Mouse (Mus musculus): ENCODE data around the gene Rab3gap2.

Rab3gap2 gene

GRCm38 (mm10) chr1:185227766-185228165 is 23.8 kb downstream of the Rab3gap2 start:
- DNase-seq: no peak

GRCm38 (mm10) chr1:185229406-185230201 is 25.7 kb downstream of the Rab3gap2 start:
- DNase-seq: peak; percentile 44

DNA sequence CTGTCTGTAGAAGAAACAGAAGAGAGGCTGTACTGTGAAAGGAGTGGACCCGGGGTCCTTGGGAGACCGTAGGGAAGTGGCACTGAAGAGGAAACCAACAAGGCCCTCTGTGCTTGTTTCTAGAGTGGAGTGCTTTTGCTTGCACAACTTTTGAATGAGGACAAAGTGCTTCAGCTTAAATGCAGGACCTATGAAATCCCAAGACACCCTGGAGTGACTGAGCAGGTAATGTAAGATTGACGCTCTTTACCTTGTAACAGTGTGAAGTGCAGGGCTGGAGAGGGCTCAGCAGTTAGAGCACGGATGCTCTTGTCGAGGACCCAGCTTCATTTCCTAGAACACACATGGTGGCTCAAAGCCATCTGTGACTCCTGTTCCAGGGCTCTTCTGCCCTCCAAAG is 31.9 kb downstream of the Rab3gap2 start:
- peak; percentile 76 for DNase-seq

GRCm38 (mm10) chr1:185236530-185236929 is 32.6 kb downstream of the Rab3gap2 start:
- peak; percentile 43 for DNase-seq

- no peak for DNase-seq
Measured at GRCm38 (mm10) chr1:185243013-185243412, 39.1 kb downstream of the Rab3gap2 start.

DNA sequence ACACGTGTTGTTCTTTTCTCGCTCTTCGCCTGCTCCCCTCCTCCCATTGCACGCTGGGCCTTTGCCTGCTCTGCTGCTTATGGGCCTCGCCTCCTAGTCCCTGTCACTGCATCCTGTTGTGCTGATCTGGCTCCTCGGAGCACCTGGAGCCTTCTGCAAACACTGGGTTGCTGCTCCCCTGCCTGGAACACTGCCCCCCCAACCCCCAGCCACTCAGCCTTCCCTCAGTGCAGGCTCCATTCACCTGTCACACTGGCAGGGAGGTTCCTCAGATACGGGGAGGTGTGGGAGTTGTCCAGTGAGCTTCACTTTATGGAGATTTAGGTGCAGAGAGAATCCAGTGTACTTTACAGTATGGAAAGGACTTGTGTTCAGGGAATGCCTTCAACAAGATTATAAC is 41.5 kb downstream of the Rab3gap2 start:
- DNase-seq: no peak

DNA sequence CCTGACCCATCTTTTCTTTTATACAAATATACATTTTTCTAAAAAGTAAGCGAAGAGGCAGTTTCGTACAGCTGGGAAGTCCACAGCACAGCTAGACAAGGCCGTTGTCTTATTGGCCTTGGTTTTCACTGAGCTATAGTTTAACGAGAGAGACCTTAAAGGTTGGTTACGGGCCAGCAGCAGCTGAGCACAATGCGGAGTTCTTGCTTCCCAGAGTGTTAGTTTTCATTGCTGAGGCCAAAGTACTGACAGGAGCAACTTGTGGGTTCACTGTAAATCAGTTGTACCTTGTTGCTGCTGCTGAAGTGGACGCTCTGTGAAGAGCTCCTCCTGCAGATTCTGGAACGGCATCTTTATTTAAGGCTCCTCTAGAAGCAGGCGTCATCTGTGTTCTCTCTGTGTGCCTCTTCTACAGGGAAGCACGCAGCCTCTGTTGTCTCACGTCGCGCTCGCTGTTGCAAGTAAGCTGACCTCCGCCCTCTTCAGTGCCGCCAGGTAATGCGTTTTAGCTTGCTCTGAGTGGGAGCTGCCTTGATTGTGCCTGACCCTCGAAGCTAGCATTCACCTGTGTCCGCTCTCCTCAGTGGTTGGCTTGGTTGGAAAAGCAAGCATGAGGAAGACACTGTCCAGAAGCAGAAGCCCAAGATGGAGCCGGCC is 43.6 kb downstream of the Rab3gap2 start:
- no peak for DNase-seq

DNA sequence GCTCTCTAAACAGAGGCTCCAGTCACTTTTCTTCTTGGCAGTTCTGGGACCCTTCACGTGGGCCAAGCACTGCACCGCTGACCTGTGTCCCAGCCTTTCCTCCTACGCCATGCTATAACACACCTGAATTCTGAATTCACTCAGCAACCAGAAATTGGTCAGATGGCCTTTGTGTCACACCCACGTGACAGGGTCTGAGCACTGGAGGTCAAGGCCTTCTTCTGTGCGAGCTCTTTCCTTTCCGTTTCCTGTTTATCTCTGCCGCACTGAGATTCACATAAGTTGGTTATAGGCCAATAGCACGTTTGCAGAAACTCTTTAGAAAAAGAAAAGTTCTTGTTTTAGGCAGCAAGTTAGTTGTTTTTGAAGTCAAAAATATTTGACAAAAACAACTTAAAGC is 44.8 kb downstream of the Rab3gap2 start:
- peak; percentile 32 for DNase-seq

DNA sequence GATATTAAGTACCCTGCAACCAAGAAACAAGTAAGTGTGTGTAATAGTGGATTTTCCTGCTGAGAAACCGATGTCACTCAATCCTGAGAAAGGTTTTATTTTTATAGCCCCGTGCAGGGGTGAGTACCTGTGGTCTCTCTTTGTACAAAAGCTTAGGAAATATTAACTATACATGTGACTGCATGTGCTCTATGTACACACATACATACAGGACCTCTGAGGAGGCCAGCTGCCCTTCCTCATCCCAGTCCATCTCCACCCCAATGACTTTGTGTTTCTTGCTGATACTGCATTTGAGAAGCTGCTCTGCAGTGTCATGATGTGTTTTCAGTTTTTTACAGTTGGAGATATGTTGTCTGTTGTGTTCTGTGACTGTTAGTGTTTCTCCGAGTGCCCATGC is 48.4 kb downstream of the Rab3gap2 start:
- no peak for DNase-seq

- no peak for DNase-seq
Measured at GRCm38 (mm10) chr1:185253140-185253892, 49.4 kb downstream of the Rab3gap2 start.

- no peak for DNase-seq
Measured at GRCm38 (mm10) chr1:185255336-185255735, 51.4 kb downstream of the Rab3gap2 start.

GRCm38 (mm10) chr1:185256753-185257152 is 52.8 kb downstream of the Rab3gap2 start:
- peak; percentile 52 for DNase-seq

- DNase-seq: peak; percentile 35
Measured at GRCm38 (mm10) chr1:185262565-185262964, 58.6 kb downstream of the Rab3gap2 start.

DNA sequence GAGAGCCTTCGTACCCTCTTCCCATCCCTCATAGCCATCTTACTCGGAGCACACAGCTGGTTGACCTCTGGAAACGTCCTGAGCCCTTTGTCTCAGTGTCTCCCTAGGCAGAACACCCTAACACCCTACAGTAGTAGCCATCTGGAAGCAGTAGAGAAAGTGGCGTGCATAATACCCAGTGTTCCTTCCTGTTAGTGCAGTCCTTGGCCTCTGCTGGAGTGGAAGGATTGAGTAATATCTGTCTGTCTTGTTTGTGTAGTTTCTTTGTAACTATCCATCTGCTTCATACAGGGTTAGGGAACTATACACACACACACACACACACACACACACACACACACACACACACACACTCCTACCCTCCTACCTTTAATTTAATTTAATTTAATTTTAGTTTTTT is 64.8 kb downstream of the Rab3gap2 start:
- no peak for DNase-seq

DNA sequence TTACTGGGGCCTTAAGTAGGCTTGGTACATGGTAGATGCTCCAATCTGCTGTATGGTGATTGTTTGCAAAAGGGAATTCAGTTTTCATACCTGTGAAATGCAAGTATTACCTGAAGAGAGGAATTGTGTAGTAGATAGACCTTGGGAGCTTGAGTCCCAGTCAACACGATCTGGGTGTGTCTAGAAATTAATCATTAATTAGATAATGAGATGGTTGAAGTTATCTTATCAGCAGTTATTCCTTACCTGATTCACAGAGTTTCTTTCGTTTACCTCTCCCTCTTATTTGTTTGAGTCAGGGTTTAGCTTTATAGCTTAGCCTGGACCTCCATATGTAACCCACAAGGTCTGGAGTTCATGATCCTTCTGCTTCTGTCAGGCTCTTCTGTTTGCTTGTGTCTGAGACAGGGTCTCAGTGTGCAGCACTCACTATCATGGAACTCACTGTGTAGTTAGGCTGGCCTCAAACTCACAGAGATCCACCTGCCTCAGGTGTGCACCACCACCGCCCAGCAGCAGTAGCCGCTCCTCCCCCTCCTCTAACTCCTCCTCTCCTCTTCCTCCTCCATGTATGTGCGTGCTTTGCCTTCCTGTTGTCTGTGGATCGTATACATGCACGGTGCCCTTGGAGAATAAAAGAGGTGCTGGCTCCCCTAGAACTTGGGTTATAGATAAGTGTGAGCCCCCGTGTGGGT is 66.6 kb downstream of the Rab3gap2 start:
- DNase-seq: no peak

DNA sequence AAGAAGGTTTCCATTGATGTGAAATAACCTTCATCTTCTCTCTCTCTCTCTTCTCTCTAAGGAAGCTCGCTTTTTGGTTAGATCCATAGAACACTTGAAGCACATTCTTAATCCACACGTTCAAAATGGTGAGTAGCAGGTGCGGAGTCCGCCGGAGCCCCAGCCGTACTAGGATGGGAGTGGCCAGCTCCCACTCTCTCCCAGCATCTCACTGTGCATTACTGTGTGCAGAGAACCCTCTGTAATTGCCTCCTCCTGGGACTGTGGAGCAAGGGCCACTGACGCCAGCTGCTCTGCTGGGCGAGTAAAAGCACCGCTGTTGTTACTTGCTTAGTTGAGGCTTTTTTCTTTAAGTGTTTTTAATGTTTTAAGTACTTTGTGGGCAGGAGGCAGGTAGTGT is 67.5 kb downstream of the Rab3gap2 start:
- DNase-seq: no peak

- no peak for DNase-seq
Measured at GRCm38 (mm10) chr1:185274819-185275545, 71.1 kb downstream of the Rab3gap2 start.

- no peak for DNase-seq
Measured at GRCm38 (mm10) chr1:185275976-185276375, 72.1 kb downstream of the Rab3gap2 start.

- peak; percentile 58 for DNase-seq
Measured at GRCm38 (mm10) chr1:185277022-185277421, 73.1 kb downstream of the Rab3gap2 start.

DNA sequence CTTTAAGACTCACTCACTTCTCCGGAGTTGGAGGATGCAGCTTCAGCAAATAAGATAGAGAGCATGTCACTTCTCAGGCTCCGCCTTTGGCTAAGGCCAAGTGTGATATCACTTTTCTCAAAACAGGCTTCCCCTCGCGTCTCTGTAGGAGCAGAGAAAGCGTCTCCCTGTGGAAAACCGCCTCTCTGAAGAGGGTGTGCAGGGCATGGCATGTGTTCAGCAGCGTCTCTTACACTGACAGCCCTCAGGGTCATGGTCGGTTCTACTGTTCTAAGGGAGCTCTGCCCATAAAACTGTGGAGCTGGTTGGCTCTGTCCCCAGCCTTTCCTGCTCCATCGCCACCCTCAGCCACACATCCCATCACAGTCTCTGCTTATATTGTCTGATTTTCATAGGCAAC is 75.4 kb downstream of the Rab3gap2 start:
- DNase-seq: no peak

- DNase-seq: no peak
Measured at GRCm38 (mm10) chr1:185280616-185281015, 76.7 kb downstream of the Rab3gap2 start.

GRCm38 (mm10) chr1:185282846-185283245 is 78.9 kb downstream of the Rab3gap2 start:
- peak; percentile 58 for DNase-seq
